Mouse (Mus musculus): ENCODE measurements around the gene Lgals4. TPM values are rescaled to one million over a fixed set of nuclear protein-coding genes. Genes with fewer than 3 reads are reported as not detected.

The Lgals4 gene
- polyA plus RNA-seq, 1 experiment from 2014 or later, result 3.4 TPM

DNA sequence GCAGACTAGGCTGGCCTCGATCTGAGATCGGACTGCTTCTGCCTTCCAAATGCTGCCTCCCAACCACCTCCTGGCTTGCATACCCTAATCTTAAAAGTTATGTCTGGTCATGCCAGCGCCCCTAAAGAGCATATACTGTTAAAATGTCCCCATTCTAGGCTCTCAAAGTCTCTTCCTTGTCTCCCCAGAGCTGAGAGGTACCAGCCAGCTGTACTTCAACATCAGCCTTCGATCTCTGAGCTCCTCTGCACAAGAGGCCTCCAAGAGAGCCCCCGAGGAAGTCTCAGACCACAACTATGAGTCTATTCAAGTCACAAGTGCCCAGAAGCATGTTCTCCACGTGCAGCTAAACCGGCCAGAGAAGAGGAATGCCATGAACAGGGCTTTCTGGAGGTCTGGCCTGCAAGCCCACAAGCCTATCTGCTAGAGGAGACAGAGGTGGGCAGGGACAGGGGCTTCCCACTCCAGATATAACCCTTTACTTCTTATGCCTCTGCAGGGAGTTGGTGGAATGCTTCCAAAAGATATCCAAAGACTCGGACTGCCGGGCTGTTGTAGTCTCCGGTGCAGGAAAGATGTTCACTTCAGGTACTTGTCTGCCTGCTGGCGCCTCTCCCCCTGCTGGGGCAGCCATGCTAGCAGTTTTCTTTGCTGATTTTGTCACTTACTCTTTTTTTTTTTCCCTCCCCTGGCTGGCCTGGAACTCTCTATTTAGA, 7.8 kb upstream of the Lgals4 start:
- ATAC-seq (ENCODE audit: low read depth), result no peak
- H3K4me1 ChIP-seq (ENCODE audit: control insufficient read depth, insufficient read depth, low read length), result peaks cover 11% of the 10 kb centered on the region; the same call in 1 of the 2 replicates
- no peaks in the 10 kb centered on the region for H3K27me3 ChIP-seq (ENCODE audit: control insufficient read depth, insufficient read depth, low read length)
- H3K4me2 ChIP-seq (ENCODE audit: low read depth, low read length), result peak overlapping the region; percentile 66
- peak overlapping the region; percentile 46 for H3K4me3 ChIP-seq (ENCODE audit: low read depth, low read length)
- peak overlapping the region; percentile 74; the same call in 1 of the 2 replicates for H3K27ac ChIP-seq (ENCODE audit: low read depth, low read length)
- peak overlapping the region; percentile 54 for H3K9ac ChIP-seq (replicated peaks; ENCODE audit: low read depth, low read length)
- H3K36me3 ChIP-seq (ENCODE audit: control insufficient read depth, insufficient read depth, low read length), result peaks cover 18% of the 10 kb centered on the region
- H3K9me3 ChIP-seq (ENCODE audit: control insufficient read depth, low read length), result no peaks in the 10 kb centered on the region
- 64% methylated on average over 11 of the region's 11 CpGs for WGBS

DNA sequence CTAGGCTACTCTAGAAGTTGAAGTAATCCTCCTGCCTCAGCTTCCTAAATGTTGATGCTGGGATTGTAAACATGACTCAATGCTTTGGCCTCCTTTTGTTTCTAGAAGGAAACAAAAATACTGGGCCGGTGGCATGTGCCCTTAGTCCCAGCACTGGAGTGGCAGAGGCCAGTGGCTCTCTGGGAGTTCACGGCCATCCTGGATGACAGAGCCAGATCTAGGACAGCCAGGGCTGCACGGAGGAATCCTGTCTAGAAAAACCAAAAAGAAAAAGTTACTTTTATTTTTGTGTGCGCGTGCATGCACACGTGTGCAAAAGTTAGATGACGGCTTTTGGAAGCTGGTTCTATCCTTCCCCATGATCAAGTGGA, 7.3 kb upstream of the Lgals4 start:
- 0 out of 2 replicates have a peak overlapping the region, but pooled peaks have one; percentile 66 for H3K4me2 ChIP-seq (ENCODE audit: low read depth, low read length)
- peaks cover 11% of the 10 kb centered on the region; the same call in 1 of the 2 replicates for H3K4me1 ChIP-seq (ENCODE audit: control insufficient read depth, insufficient read depth, low read length)
- no peak for ATAC-seq (ENCODE audit: low read depth)
- no peak overlapping the region for H3K9ac ChIP-seq (replicated peaks; ENCODE audit: low read depth, low read length)
- 93% methylated on average over 7 of the region's 7 CpGs for WGBS
- H3K27me3 ChIP-seq (ENCODE audit: control insufficient read depth, insufficient read depth, low read length), result no peaks in the 10 kb centered on the region
- H3K4me3 ChIP-seq (ENCODE audit: low read depth, low read length), result no peak overlapping the region
- H3K36me3 ChIP-seq (ENCODE audit: control insufficient read depth, insufficient read depth, low read length), result peaks cover 13% of the 10 kb centered on the region
- no peak overlapping the region for H3K27ac ChIP-seq (ENCODE audit: low read depth, low read length)
- no peaks in the 10 kb centered on the region for H3K9me3 ChIP-seq (ENCODE audit: control insufficient read depth, low read length)

DNA sequence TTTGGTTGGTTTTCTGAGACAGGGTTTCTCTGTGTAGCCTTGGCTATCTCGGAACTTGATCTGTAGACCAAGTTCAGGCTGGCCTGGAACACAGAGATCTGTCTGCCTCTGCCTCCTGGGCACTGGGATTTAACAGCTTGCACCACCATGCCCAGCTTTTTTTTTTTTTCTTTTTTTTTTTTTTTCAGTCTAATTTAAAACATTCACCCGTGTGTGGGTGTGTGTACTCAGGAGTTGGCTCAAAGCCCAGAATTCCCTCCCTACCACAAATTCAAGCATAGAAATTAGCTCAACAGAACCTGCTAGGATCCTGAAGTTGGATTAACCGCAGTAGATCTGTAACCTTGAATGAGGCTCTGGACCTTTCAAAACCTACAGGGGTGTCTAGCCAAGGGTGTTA, 6.3 kb upstream of the Lgals4 start:
- H3K4me2 ChIP-seq (ENCODE audit: low read depth, low read length), result no peak overlapping the region
- no peaks in the 10 kb centered on the region for H3K27me3 ChIP-seq (ENCODE audit: control insufficient read depth, insufficient read depth, low read length)
- H3K4me3 ChIP-seq (ENCODE audit: low read depth, low read length), result no peak overlapping the region
- H3K9me3 ChIP-seq (ENCODE audit: control insufficient read depth, low read length), result no peaks in the 10 kb centered on the region
- H3K4me1 ChIP-seq (ENCODE audit: control insufficient read depth, insufficient read depth, low read length), result peaks cover 11% of the 10 kb centered on the region; the same call in 1 of the 2 replicates
- no peak overlapping the region for H3K9ac ChIP-seq (replicated peaks; ENCODE audit: low read depth, low read length)
- no peak overlapping the region for H3K27ac ChIP-seq (ENCODE audit: low read depth, low read length)
- peaks cover 4% of the 10 kb centered on the region for H3K36me3 ChIP-seq (ENCODE audit: control insufficient read depth, insufficient read depth, low read length)
- no peak for ATAC-seq (ENCODE audit: low read depth)
- WGBS, result 58% methylated on average over 3 of the region's 3 CpGs

DNA sequence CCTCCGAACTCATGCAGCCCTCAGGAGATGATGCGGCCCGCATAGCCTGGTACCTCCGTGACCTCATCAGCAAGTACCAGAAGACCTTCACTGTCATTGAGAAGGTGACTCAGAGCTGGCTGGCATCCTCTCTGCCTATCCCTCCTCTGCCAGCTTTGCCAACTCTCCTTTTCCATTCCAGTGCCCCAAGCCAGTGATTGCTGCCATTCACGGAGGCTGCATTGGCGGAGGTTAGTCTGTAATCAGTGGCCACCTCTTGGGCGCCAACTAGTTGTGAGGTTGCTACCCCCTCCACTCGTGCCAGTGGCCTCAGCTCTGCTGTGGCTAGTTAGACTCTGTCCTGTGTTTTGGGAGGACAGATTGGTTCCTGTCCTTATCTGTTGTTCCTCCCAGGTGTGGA, 3.8 kb upstream of the Lgals4 start:
- Histone ChIP-seq H3K4me3 (ENCODE audit: low read depth, low read length) (no peak overlapping the region), H3K27ac (ENCODE audit: low read depth, low read length) (no peak overlapping the region), H3K36me3 (ENCODE audit: control insufficient read depth, insufficient read depth, low read length) (no peaks in the 10 kb centered on the region; the same call in 1 of the 2 replicates), H3K9ac (replicated peaks; ENCODE audit: low read depth, low read length) (no peak overlapping the region), H3K4me2 (ENCODE audit: low read depth, low read length) (no peak overlapping the region), H3K9me3 (ENCODE audit: control insufficient read depth, low read length) (no peaks in the 10 kb centered on the region), H3K27me3 (ENCODE audit: control insufficient read depth, insufficient read depth, low read length) (no peaks in the 10 kb centered on the region), H3K4me1 (ENCODE audit: control insufficient read depth, insufficient read depth, low read length) (peaks cover 7% of the 10 kb centered on the region; the same call in 1 of the 2 replicates)
- WGBS, result 96% methylated on average over 8 of the region's 8 CpGs
- ATAC-seq (ENCODE audit: low read depth), result no peak

DNA sequence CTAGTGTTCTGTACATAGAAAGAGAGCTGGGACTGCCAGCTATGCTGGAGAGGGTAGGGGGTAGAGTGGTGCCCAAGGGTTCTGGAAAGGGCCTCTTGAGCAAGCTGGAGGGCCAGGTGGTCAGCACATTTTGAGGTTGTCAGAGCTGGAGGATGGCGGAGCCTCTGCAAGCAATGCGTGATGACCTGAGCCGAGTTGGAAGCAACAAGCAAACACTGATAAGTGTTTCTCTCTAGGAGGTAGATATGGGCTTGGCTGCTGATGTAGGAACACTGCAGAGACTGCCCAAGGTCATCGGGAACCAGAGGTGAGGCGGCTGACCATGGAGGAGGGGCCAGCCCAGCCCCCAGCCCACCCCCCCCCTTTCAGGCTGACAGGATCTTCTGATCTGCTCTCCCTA, 2.7 kb upstream of the Lgals4 start:
- WGBS, result 93% methylated on average over 5 of the region's 5 CpGs
- no peak for ATAC-seq (ENCODE audit: low read depth)
- no peak overlapping the region for H3K9ac ChIP-seq (replicated peaks; ENCODE audit: low read depth, low read length)
- H3K4me2 ChIP-seq (ENCODE audit: low read depth, low read length), result no peak overlapping the region
- no peaks in the 10 kb centered on the region; the same call in 1 of the 2 replicates for H3K36me3 ChIP-seq (ENCODE audit: control insufficient read depth, insufficient read depth, low read length)
- H3K4me3 ChIP-seq (ENCODE audit: low read depth, low read length), result no peak overlapping the region
- no peaks in the 10 kb centered on the region for H3K9me3 ChIP-seq (ENCODE audit: control insufficient read depth, low read length)
- H3K27ac ChIP-seq (ENCODE audit: low read depth, low read length), result no peak overlapping the region
- no peaks in the 10 kb centered on the region for H3K27me3 ChIP-seq (ENCODE audit: control insufficient read depth, insufficient read depth, low read length)
- H3K4me1 ChIP-seq (ENCODE audit: control insufficient read depth, insufficient read depth, low read length), result peaks cover 1% of the 10 kb centered on the region; the same call in 1 of the 2 replicates

DNA sequence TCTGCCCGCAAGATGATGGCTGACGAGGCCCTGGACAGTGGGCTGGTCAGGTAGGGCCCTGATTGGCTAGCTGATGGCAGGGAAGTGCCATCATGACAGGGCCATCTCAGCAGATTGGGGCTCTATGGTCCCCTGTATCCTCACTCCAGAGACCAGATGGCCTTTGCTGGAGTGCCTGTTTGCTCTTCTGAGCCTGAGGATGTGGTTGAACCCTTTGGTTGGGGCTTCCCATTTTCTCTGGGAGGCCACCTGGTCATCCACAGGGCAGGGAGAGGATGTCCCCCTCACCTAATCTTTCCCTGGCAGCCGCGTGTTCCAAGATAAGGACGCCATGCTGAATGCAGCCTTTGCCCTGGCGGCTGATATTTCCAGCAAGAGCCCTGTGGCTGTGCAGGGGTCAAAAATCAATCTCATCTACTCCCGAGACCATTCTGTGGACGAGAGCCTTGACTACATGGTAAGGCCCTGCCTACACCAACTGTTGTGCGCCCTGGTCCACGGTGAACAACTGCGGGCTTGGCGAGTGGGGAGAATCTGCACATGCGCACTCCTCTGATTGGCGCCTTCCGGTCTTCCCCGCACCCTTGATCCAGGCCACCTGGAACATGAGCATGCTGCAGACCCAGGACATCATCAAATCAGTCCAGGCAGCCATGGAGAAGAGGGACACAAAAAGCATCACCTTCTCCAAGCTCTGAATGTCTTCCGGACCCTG, 2.1 kb upstream of the Lgals4 start:
- no peaks in the 10 kb centered on the region for H3K27me3 ChIP-seq (ENCODE audit: control insufficient read depth, insufficient read depth, low read length)
- ATAC-seq (ENCODE audit: low read depth), result no peak
- no peak overlapping the region for H3K9ac ChIP-seq (replicated peaks; ENCODE audit: low read depth, low read length)
- 90% methylated on average over 17 of the region's 17 CpGs for WGBS
- H3K27ac ChIP-seq (ENCODE audit: low read depth, low read length), result no peak overlapping the region
- H3K36me3 ChIP-seq (ENCODE audit: control insufficient read depth, insufficient read depth, low read length), result no peaks in the 10 kb centered on the region; the same call in 1 of the 2 replicates
- H3K4me3 ChIP-seq (ENCODE audit: low read depth, low read length), result no peak overlapping the region
- no peaks in the 10 kb centered on the region for H3K9me3 ChIP-seq (ENCODE audit: control insufficient read depth, low read length)
- H3K4me1 ChIP-seq (ENCODE audit: control insufficient read depth, insufficient read depth, low read length), result no peaks in the 10 kb centered on the region
- H3K4me2 ChIP-seq (ENCODE audit: low read depth, low read length), result no peak overlapping the region

DNA sequence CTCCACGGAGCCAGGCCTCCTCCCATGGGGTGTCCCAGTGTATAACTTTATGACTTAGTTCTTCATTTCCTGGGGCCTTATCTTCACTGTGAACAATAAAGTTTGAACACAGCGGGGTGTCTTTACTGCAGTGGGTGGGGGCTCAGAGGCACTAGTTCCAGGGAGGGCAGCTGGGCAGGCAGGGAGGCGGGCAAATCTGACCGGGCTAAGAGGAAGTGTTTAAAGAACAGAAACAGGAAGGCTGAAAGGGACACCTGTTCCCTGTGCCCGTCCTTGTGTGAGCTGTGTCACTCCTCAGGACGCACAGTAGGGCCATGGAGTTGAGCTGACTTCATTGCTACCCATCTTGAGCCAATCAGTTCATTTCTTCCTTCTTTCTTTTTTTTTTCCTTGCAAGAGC, 1.5 kb upstream of the Lgals4 start:
- no peaks in the 10 kb centered on the region for H3K4me1 ChIP-seq (ENCODE audit: control insufficient read depth, insufficient read depth, low read length)
- 40% methylated on average over 6 of the region's 6 CpGs for WGBS
- H3K36me3 ChIP-seq (ENCODE audit: control insufficient read depth, insufficient read depth, low read length), result no peaks in the 10 kb centered on the region; the same call in 1 of the 2 replicates
- H3K4me2 ChIP-seq (ENCODE audit: low read depth, low read length), result no peak overlapping the region
- H3K27me3 ChIP-seq (ENCODE audit: control insufficient read depth, insufficient read depth, low read length), result no peaks in the 10 kb centered on the region
- no peak overlapping the region for H3K9ac ChIP-seq (replicated peaks; ENCODE audit: low read depth, low read length)
- no peak for ATAC-seq (ENCODE audit: low read depth)
- H3K9me3 ChIP-seq (ENCODE audit: control insufficient read depth, low read length), result no peaks in the 10 kb centered on the region
- no peak overlapping the region for H3K4me3 ChIP-seq (ENCODE audit: low read depth, low read length)
- no peak overlapping the region for H3K27ac ChIP-seq (ENCODE audit: low read depth, low read length)

DNA sequence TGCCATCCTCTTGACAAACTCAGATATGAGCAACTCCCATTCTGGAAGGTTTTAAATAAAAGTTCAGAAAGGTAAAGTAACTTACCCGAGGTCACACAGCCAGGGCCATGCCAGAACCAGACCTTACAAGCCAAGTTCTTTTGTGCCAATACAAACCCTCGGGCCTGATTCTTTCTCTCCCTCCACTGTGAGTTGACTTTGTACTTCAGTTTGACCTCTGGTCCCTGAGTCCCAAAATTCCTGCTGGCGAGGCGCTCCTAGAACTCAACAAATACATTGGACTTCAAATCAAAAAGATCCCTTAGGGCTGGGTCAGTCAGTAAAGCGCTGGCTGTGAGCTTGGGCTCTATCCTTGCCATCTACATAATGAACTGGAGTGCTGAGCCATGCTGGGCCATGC, 3.3 kb downstream of the Lgals4 start:
- ATAC-seq (ENCODE audit: low read depth), result no peak
- H3K27ac ChIP-seq (ENCODE audit: low read depth, low read length), result no peak overlapping the region
- H3K27me3 ChIP-seq (ENCODE audit: control insufficient read depth, insufficient read depth, low read length), result no peaks in the 10 kb centered on the region
- H3K4me1 ChIP-seq (ENCODE audit: control insufficient read depth, insufficient read depth, low read length), result no peaks in the 10 kb centered on the region
- WGBS, result 87% methylated on average over 5 of the region's 5 CpGs
- H3K4me3 ChIP-seq (ENCODE audit: low read depth, low read length), result no peak overlapping the region
- H3K9me3 ChIP-seq (ENCODE audit: control insufficient read depth, low read length), result no peaks in the 10 kb centered on the region
- no peak overlapping the region for H3K9ac ChIP-seq (replicated peaks; ENCODE audit: low read depth, low read length)
- no peak overlapping the region for H3K4me2 ChIP-seq (ENCODE audit: low read depth, low read length)
- no peaks in the 10 kb centered on the region for H3K36me3 ChIP-seq (ENCODE audit: control insufficient read depth, insufficient read depth, low read length)

DNA sequence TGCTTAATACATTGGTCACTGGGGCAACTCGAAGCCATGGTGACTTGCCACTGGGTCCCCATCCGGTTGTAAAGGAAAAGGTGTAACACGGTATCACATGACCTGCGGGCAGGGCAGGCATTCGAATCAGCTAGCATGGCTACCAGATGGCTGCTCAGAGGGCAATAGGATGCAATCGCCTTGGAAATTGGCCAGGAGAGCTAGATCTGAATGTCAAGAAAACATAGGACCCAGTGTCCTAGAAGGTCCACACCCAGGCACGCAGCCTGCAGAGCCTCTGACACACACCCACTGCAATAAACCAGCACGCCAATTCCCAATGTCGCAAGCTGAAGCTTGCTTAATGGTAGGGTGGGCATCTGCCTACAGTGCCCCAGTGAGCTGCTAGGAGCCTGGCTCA, 4.7 kb downstream of the Lgals4 start:
- H3K36me3 ChIP-seq (ENCODE audit: control insufficient read depth, insufficient read depth, low read length), result no peaks in the 10 kb centered on the region
- no peak for ATAC-seq (ENCODE audit: low read depth)
- H3K9me3 ChIP-seq (ENCODE audit: control insufficient read depth, low read length), result no peaks in the 10 kb centered on the region
- no peak overlapping the region for H3K4me3 ChIP-seq (ENCODE audit: low read depth, low read length)
- WGBS, result 75% methylated on average over 9 of the region's 9 CpGs
- no peak overlapping the region for H3K27ac ChIP-seq (ENCODE audit: low read depth, low read length)
- H3K4me2 ChIP-seq (ENCODE audit: low read depth, low read length), result no peak overlapping the region
- H3K9ac ChIP-seq (replicated peaks; ENCODE audit: low read depth, low read length), result no peak overlapping the region
- H3K27me3 ChIP-seq (ENCODE audit: control insufficient read depth, insufficient read depth, low read length), result no peaks in the 10 kb centered on the region
- no peaks in the 10 kb centered on the region for H3K4me1 ChIP-seq (ENCODE audit: control insufficient read depth, insufficient read depth, low read length)
